ENCODE assay signal across 16 mouse cellular contexts in genomic region chr2:77173821-77174220, GRCm38 (mm10). TPM values are rescaled to one million over a fixed set of nuclear protein-coding genes. Genes with fewer than 3 reads are reported as not detected.
A peak's percentile ranks its signal among the peaks of the same experiment; 100 is the strongest.
DNase-seq lines count a peak whose midpoint lies in the region; ATAC-seq and TF ChIP-seq lines count a peak whose summit lies in the region.
"Had no signal": no experiment of that assay in that cellular context is flagged by ENCODE, and none has a peak within 500 bp of the region (broad histone marks: within the 10 kb centered on the region; RNA-seq: fewer than 3 reads in every experiment).

No protein-coding gene starts in this region.

- DNase-seq in heart, adult 2 months = no peak
- no peak for DNase-seq in heart, postnatal 25 days (ENCODE audit: low spot score)
- no peak for DNase-seq in heart, postnatal 36 days
- DNase-seq in liver, adult 2 months (ENCODE audit: extremely low read depth, low read depth, low spot score) = peak; percentile 62
- DNase-seq in liver = no peak
- DNase-seq: adrenal gland, postnatal 10 days; cerebellum, adult 18-20 months; forebrain, postnatal 0 days; liver, embryonic 13.5 days; thymus, adult 18-20 months; thymus, postnatal 36 days had no signal

- H3K36me3 ChIP-seq in heart, adult 2 months (ENCODE audit: control insufficient read depth, insufficient read depth, low read length) = peaks cover 2% of the 10 kb centered on the region
- H3K36me3 ChIP-seq in heart, embryonic 15.5 days = no peaks in the 10 kb centered on the region
- H3K36me3 ChIP-seq in liver, adult 2 months (ENCODE audit: control insufficient read depth, insufficient read depth, low read length) = no peaks in the 10 kb centered on the region
- H3K36me3 ChIP-seq in heart, embryonic 16.5 days (ENCODE audit: control insufficient read depth, insufficient read depth) = no peaks in the 10 kb centered on the region
- H3K36me3 ChIP-seq: hindbrain, embryonic 15.5 days; liver, embryonic 13.5 days had no signal

- no peak for ATAC-seq in heart, embryonic 15.5 days (replicated peaks; ENCODE audit: insufficient number of reproducible peaks, insufficient read depth, low FRiP score, low read depth)
- ATAC-seq in heart, embryonic 16.5 days (replicated peaks; ENCODE audit: extremely low read depth, insufficient read depth, low FRiP score) = no peak
- ATAC-seq: forebrain, postnatal 0 days; intestine, embryonic 16.5 days had no signal

- no peak overlapping the region for H3K4me3 ChIP-seq in heart, adult 2 months
- H3K4me3 ChIP-seq in heart, embryonic 15.5 days = no peak overlapping the region
- H3K4me3 ChIP-seq in liver, adult 2 months (ENCODE audit: insufficient read depth, low read depth, low read length) = no peak overlapping the region
- H3K4me3 ChIP-seq in heart, embryonic 16.5 days (ENCODE audit: low read length) = no peak overlapping the region
- H3K4me3 ChIP-seq: hindbrain, embryonic 15.5 days; liver, embryonic 13.5 days had no signal

- TF ChIP-seq EP300 in heart, adult 2 months (IDR thresholded peaks at IDR 0.05; ENCODE audit: insufficient read depth, low read depth, low read length) = no peak

- WGBS in heart, adult 2 months = 66% methylated on average over 6 of the region's 6 CpGs
- 73% methylated on average over 6 of the region's 6 CpGs for WGBS in heart, embryonic 15.5 days
- 63% methylated on average over 6 of the region's 6 CpGs for WGBS in liver, adult 2 months
- 71% methylated on average over 6 of the region's 6 CpGs for WGBS in heart, embryonic 16.5 days

- H3K27me3 ChIP-seq in heart, adult 2 months (ENCODE audit: control insufficient read depth, insufficient read depth, low read length) = no peaks in the 10 kb centered on the region
- no peaks in the 10 kb centered on the region for H3K27me3 ChIP-seq in heart, embryonic 15.5 days
- H3K27me3 ChIP-seq in liver, adult 2 months (ENCODE audit: control insufficient read depth, insufficient read depth, low read length) = no peaks in the 10 kb centered on the region
- H3K27me3 ChIP-seq in heart, embryonic 16.5 days (ENCODE audit: control insufficient read depth, insufficient read depth, low read length) = no peaks in the 10 kb centered on the region
- H3K27me3 ChIP-seq: hindbrain, embryonic 15.5 days had no signal

- H3K79me2 ChIP-seq in heart, adult 2 months (replicated peaks; ENCODE audit: control insufficient read depth, insufficient read depth, low read length) = no peaks in the 10 kb centered on the region
- peaks cover 4% of the 10 kb centered on the region; the same call in 1 of the 2 replicates for H3K79me2 ChIP-seq in liver, adult 2 months (ENCODE audit: control insufficient read depth, insufficient read depth, low read length)

- no peak; the same call in 1 of the 2 replicates for TF ChIP-seq POLR2A in heart, adult 2 months (IDR thresholded peaks at IDR 0.05; ENCODE audit: insufficient read depth, low read depth, low read length)
- no peak for TF ChIP-seq POLR2A in liver, adult 2 months (IDR thresholded peaks at IDR 0.05; ENCODE audit: extremely low read depth, insufficient read depth, low read length)

- TF ChIP-seq CTCF in heart, adult 2 months (IDR thresholded peaks at IDR 0.05) = no peak
- no peak for TF ChIP-seq CTCF in liver, adult 2 months (IDR thresholded peaks at IDR 0.05; ENCODE audit: low read depth, low read length)

- H3K4me2 ChIP-seq in heart, embryonic 15.5 days = no peak overlapping the region
- H3K4me2 ChIP-seq in heart, embryonic 16.5 days (ENCODE audit: low read depth, low read length) = no peak overlapping the region
- H3K4me2 ChIP-seq: hindbrain, embryonic 15.5 days; liver, embryonic 13.5 days; lung, embryonic 14.5 days had no signal

- H3K9me3 ChIP-seq in heart, embryonic 15.5 days (replicated peaks) = no peaks in the 10 kb centered on the region
- H3K9me3 ChIP-seq in heart, embryonic 16.5 days (replicated peaks; ENCODE audit: control insufficient read depth, low read length) = no peaks in the 10 kb centered on the region
- H3K9me3 ChIP-seq: hindbrain, embryonic 15.5 days; liver, embryonic 13.5 days had no signal

- peak overlapping the region; percentile 93 for H3K27ac ChIP-seq in heart, adult 2 months
- H3K27ac ChIP-seq in heart, embryonic 15.5 days = peak overlapping the region; percentile 95
- H3K27ac ChIP-seq in liver, adult 2 months (replicated peaks; ENCODE audit: insufficient read depth, low read depth, low read length) = no peak overlapping the region; the same call in 1 of the 2 replicates
- H3K27ac ChIP-seq in heart, embryonic 16.5 days (ENCODE audit: low read length) = peak overlapping the region; percentile 73
- H3K27ac ChIP-seq: hindbrain, embryonic 15.5 days; liver, embryonic 13.5 days had no signal

- intact Hi-C loops in heart, adult 2 months (cut with DNase I) = no loop called here
- intact Hi-C loops in heart, postnatal 25 days (cut with DNase I) = no loop called here
- intact Hi-C loops in heart, postnatal 36 days (cut with DNase I) = no loop called here

- H3K4me1 ChIP-seq in heart, adult 2 months (ENCODE audit: control insufficient read depth, insufficient read depth, low read length) = peaks cover 13% of the 10 kb centered on the region
- H3K4me1 ChIP-seq in heart, embryonic 15.5 days (replicated peaks) = peaks cover 61% of the 10 kb centered on the region
- H3K4me1 ChIP-seq in liver, adult 2 months (ENCODE audit: control insufficient read depth, insufficient read depth, low read length) = peaks cover 18% of the 10 kb centered on the region
- peaks cover 43% of the 10 kb centered on the region for H3K4me1 ChIP-seq in heart, embryonic 16.5 days (ENCODE audit: control insufficient read depth, insufficient read depth, low read length)

- peak overlapping the region; percentile 35; the same call in 1 of the 2 replicates for H3K9ac ChIP-seq in heart, adult 2 months (ENCODE audit: low read depth, low read length)
- no peak overlapping the region for H3K9ac ChIP-seq in heart, embryonic 15.5 days
- no peak overlapping the region for H3K9ac ChIP-seq in liver, adult 2 months (ENCODE audit: low read depth, low read length)
- H3K9ac ChIP-seq in heart, embryonic 16.5 days (ENCODE audit: low read length) = no peak overlapping the region
- H3K9ac ChIP-seq: forebrain, postnatal 0 days; hindbrain, embryonic 15.5 days; liver, embryonic 13.5 days; lung, embryonic 14.5 days had no signal

RNA-seq across cellular contexts. Expression of gene Ccdc141, which starts 3.4 kb away (rescaled TPM):
- 100 to 1,000 TPM; 182 to 189 TPM for total RNA-seq in heart, adult 2 months (2021)
- 35.6 and 50.8 TPM in 2 replicates for polyA plus RNA-seq in heart, adult 2 months (2012; rRNA removed)
- 100 to 1,000 TPM; 239 to 243 TPM for total RNA-seq in heart, postnatal 25 days (2021)
- 140 and 175 TPM in 2 replicates for polyA plus RNA-seq in heart, embryonic 15.5 days (2015; fragmentation: Nextera tagmentation; extraction: Ambion mirVana)
- total RNA-seq in heart, postnatal 36 days (2021) = 100 to 1,000 TPM; 196 to 201 TPM
- total RNA-seq in liver, adult 2 months (2014; rRNA removed) = 17.4 and 17.7 TPM in 2 replicates
- 4.3 and 8.6 TPM in 2 replicates for polyA plus RNA-seq in liver, adult 2 months (2012; rRNA removed)
- polyA plus RNA-seq in heart, embryonic 16.5 days (2015; fragmentation: Nextera tagmentation; extraction: Ambion mirVana) = 139 and 153 TPM in 2 replicates
